Mouse (Mus musculus): Measurements from ENCODE around the gene Shc2.

Gene Shc2

DNA sequence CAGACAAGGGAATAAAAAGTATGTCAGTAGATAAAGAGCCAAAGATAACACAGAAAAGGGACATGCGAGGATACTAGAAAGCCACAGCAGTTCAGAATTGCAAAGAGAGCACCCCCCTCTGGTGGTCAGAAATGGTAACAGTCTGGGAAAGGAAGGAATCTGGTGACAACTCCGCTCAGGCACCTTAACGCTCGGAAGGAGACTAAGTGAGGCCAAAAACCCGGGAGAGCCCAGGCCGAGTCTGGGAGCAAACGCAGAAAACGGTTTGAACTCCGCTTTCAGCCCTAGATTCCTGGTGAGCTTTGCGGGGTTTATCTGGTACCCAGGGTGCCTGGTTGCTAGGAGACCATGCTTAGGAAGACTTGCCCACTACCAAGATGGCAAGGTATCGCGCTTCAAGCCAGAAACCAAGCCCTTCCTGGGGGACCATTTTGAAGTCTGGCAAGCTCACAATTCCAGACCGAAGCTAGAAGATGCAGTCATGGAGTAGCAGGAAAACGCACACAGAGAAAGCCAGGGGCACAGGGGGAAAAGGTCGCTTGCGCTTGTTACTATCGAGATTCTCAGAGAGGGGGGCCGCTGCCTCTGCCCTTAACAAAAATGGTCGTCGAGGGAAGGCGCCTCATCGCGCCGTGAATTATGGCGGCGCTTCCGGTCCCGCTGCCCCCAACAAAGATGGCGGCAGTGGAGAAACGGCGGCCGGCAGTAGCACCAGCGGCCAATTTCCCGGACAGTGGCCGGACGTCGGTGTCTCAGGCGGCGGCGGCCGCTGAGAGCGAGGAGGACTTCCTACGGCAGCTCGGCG lies 31.3 kb upstream of the Shc2 start, which contains the start of gene Tpgs1:
Gene Tpgs1, plus strand, starts transcription at position 599 of the 805 bp plus-strand sequence.
- peak; percentile 97 for DNase-seq (ENCODE audit: low spot score)

DNA sequence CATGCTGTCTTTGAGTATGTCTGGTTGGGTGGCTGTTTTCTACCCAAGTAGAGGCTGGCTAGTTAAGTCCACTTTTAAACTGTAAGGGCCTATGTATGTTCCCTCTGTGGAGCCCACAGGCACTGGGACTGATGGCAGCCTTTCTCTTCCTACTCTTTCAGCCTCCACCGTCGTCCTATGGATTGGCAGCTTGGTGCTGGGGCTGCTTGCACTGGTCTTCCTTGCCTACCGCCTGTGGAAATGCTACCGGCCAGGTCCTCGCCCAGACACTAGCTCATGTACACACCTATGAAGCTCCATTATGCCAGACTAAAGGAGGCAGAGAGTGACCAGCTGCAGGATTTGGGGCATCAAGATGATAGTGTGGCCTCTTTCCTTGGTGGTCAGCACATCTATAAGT lies 30.4 kb upstream of the Shc2 start:
- no peak for DNase-seq (ENCODE audit: low spot score)

DNA sequence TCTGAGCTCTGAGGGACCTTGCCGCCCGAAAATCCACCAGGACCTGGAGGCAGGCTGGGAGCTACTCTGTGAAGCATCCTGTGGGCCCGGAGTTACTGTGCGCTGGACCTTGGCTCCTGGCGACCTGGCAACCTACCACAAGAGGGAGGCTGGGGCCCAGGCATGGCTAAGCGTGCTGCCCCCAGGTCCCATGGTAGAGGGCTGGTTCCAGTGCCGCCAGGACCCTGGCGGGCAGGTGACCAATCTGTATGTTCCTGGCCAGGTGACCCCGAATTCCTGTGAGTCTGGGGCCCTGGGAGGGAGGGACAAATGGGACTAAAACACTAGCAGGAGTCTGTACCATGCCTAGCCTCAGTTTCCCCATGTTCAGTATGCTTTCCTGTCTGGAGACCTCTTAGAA lies 28.8 kb upstream of the Shc2 start:
- DNase-seq (ENCODE audit: low spot score) = no peak

DNA sequence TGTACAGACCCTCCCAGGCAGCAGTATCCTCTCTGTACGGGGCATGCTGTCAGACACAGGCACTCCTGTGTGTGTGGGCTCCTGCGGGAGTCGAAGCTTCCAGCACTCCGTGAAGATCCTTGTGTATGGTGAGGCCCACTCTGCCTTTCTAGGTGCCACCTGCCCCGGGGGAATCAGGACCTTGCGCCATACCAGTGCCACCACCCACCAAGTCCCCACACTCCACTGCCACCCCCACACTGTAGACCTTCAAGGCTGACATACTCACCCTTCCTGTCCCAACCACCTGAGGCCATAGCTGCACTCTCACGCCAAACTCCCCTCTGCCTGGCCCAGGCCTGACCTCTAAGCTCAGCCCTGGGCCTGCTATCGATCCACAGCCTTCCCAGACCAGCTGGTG lies 27.3 kb upstream of the Shc2 start:
- DNase-seq (ENCODE audit: low spot score) = no peak

DNA sequence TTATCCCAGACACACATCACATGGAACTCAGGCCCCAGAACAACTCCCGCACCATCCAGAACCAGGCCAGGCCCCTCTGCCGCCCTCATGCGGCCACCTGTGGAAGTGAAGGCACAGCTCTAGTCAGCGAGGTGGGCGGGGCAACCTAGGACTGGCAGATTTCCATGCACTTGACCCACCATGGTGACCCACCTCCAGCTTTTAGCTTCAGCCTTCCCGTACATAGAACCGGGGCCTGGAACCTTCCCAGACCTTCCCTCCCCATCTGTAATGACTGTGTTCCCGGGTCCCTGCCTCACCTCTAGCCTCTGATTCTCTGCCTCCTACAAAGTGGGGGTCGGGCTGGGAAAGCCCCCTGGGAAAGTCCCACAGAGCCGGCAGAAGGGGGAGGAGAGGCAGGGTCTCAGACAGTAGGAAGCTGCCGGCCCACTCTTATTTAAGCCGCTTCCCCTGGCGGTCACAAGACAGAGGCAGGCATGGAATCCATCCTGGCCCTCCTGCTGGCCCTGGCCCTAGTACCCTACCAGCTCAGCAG lies 26.5 kb upstream of the Shc2 start, which contains the start of gene Madcam1:
Gene Madcam1, plus strand, starts transcription at position 429 of the 535 bp plus-strand sequence.
- no peak for DNase-seq (ENCODE audit: low spot score)

DNA sequence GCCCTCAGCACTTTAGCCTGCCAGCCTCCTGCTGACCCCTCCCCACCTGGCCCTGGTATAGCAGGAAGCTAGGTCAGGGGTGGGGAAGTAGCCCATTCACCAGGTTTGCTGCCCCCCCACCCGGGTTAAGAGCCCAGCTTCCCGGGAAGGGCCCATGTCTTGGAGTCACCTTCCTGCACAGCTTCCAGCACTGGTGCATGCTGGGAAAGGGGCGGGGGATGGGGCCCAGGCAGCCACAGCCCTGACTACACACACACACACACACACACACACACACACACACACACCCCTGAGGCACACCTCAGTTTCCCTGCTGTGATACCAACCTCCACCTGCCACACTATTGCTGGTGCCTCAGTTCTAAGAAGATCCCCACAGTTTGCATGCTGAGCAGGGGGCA lies 24.1 kb upstream of the Shc2 start:
- no peak for DNase-seq (ENCODE audit: low spot score)

DNA sequence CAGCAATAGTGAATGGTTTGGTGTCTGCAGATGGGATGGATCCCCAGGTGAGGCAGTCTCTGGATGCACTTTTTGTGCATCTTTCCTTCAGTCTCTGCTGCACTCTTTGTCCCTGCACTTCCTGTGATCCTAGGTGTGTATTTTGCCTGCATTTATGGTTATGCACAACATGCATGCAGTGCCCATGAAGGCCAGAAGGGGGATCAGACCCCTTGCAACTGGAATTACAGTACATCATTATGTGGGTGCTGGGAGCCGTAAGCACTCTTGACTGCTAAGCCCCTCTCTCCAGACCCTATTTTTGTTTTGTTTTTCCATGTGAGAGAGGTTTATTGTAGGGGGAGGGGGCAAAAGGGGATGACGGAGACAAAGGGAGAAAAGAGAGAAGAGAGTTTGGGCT lies 22.6 kb upstream of the Shc2 start:
- no peak for DNase-seq (ENCODE audit: low spot score)

DNA sequence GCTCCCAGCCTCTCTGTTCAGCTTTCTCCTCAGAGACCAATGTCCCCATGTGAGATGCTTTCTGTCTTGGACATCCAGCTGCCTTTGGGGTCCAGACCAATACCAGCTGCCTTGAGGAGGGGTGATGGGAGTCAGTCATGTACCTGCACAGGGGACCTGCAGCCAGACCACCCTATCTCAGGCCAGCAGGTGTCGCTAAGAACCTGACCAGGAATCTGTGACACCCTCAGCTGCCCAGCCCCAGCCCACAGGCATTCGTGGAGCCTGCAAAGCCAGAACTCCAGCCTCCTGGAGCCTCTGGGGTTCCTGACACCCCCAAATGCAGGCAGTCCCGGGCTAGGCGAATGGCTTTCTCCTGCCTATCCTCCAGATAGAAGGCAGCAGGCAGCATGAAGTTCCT lies 21.1 kb upstream of the Shc2 start:
- no peak for DNase-seq (ENCODE audit: low spot score)

DNA sequence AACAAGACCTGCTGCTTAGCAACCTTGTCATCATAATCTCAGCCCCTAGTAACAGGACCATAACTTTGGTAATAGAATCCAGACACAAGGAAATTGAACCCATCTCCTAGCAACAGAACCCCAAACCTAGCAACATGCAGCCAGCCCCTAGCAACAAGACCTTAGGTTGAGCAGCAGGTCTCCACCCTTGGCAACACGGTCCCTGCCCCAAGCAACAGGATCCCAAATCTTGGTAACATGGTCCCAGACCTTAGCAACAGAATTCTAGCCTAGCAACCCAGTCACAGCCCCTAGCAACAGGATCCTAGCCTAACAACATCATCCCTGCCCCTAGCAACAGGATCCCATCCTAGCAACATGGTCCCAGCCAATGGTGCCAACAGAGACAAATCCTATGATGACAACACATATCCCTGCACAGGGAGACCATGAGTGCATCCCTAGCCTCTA lies 17.3 kb upstream of the Shc2 start:
- DNase-seq (ENCODE audit: low spot score) = peak; percentile 49

DNA sequence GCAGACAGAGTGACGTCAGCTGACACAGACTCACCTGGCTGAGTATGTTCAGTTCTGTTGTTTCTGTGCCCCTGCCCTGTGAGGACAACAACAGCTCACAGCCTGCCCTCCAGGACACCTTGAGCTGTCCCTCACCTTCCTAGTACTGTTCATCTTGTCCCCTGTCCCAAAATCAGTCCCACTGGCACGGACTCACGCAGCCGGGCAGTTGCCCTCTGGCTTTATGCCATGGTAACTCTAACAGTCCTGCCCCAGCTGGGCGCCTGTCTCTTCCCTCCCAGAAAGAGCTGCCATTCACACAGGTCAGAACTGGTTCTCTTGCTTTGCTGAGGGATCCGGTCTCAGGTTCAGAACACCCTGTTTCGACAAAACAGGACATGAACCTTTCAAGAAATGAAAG lies 15.1 kb upstream of the Shc2 start:
- no peak for DNase-seq (ENCODE audit: low spot score)

DNA sequence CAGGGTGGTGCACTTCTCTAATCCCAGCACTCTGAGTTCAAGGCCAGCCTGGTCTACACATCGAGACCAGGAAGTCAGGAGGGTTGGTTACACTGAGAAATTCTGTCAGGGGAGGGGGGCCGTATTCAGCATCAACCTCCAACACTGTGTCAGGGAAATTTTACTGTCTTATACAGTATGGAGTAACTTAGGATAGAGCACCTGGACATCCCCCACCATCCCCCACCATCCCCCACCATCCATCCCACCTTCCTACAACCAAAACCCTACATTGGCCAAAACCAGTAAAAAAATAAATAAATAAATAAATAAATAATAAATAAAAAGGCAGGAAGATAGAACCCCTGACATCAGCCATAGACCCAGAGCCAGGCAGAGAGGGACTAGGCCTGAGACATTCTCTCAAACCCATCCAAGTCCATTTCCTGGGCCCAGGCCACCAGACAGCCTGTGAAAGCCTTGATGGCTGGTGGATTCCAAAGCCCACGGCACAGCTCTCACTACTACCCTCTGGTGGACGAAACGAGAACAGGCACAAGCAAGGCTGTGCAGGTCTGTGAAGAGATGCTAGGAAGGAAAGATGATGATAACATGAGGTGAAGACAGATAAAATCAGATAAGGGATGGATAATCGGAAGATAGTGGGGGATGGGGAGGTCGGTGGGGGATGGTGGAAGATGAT lies 11.5 kb upstream of the Shc2 start:
- DNase-seq (ENCODE audit: low spot score) = peak; percentile 74

DNA sequence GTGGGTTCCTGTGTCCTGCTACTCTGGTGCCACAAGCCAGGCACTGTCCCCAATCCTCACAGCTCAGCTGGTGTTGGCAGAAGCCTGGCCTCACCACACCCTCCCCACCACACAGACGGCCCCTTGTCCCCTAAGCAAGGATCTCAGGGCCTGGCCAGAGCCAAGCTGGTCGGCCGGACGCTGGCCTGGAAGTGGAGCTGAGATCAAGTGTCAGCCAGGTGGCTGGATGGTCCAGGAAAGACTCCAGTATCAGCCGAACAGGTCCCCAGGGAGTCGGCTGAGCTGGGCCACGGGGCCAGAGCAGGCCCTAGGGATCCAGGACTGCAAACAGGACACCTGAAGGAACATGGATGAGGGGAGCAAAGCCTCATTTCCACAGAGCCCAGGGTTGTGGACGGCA lies 8.0 kb upstream of the Shc2 start, which contains the start of gene Odf3l2:
Gene Odf3l2, minus strand, starts transcription at position 28 of the 400 bp plus-strand sequence.
- no peak for DNase-seq (ENCODE audit: low spot score)

DNA sequence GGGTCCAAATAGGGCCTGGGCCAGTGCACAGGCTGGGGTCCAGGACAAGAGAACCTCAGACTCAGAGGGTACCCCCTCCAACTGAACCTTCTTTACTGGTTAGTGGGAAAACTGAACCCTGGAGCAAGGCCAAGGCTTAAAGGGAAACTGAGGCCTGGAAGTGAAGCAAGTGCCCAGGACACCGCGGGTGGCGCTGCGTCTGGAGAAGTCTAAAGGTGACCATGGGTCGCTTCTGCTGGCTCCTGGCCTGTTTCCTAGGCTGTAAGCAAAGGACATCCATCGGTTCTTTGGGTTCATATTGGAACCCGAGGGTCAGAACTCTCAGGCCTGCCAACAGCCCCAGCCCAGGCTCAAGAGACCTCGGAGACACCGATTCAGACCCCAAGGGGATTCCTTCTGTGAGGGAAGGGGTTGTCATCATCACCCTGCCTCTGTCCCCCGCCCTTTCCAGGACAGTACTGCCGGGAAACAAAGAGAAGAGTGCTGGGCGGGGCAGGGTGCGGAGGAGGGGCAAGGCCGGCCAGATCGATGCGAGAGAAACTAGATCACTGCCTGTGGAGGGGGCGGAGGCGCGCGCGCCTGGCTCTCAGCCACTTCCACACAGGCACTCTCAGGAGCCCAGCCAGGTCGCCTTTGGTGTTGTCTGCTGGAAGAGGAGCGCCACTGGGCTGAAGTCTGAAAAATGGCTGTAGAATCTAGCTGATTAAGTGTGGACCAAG lies 927 bp upstream of the Shc2 start:
- no peak for DNase-seq (ENCODE audit: low spot score)

DNA sequence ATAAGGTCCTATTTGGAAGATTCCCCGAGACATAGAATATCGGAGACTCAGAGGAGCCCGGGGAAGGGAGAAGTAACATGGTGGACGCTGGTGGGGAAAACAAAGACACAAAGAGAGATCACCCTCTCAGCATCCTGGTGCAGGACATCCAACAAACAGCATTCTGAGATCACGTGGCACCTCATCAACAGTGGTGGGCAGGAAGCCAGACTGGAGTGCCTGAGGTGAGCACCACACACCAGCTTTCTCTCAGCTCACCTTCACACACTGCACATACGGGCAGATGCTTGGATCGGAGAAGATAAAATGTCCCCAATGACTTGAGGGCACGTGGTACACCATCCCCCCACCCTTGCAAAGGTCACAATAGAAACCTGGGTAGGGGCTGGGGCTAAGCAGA lies 1.4 kb downstream of the Shc2 start:
- DNase-seq (ENCODE audit: low spot score) = no peak

DNA sequence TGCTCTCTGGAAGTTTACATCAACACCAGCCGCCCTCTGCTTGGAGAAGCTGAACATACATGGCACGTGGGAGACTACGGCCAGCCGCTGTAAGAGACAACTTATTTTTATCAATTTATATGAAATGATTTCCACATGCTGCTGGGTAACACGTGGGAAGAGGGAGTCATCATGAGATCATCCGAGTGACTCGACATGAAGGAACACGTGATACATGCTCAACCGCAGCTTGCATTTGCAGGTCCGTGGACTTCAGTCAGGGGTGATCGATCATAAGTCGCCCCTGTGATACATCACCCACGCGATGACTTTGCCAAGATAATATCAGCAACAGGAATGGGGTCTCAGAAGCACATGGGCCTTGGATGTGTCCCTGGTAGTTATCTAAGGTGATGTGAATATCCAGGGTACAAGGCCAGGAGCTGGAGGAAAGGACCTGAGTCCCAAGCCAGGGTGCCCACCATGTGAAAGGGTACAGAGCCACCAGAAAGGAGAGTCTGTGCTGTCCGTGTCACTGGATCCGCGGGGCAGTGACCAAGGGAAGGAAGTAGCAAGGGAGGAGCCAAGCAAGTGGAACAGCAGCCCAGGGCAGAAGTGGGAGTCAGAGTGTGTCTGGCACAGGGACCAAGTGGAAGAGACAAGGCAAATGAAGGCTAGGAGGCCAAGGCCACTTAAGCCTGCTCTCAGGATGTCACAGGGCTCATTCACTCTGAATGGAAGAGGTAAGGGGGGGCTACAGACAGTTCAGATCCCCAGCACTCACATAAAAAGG lies 4.5 kb downstream of the Shc2 start:
- no peak for DNase-seq (ENCODE audit: low spot score)

DNA sequence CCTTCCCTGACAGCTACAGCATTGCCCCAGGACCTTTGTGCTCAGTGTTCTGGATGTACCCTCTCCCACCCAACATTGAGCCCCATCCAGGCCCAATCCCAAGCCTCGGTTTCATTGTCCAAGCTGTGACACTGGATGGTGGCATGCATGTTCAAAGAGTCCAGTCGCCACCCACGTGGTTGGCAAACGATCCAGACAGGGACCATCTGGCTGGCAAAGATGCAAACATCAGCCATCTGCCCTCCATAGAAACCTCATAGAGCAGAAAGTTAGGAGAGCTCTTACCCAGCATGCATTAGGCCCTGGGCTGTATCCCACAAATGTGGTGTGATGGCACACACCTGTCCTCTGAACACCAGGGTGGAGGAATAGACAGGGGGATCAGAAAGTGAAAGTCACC lies 6.3 kb downstream of the Shc2 start:
- peak; percentile 74 for DNase-seq (ENCODE audit: low spot score)

DNA sequence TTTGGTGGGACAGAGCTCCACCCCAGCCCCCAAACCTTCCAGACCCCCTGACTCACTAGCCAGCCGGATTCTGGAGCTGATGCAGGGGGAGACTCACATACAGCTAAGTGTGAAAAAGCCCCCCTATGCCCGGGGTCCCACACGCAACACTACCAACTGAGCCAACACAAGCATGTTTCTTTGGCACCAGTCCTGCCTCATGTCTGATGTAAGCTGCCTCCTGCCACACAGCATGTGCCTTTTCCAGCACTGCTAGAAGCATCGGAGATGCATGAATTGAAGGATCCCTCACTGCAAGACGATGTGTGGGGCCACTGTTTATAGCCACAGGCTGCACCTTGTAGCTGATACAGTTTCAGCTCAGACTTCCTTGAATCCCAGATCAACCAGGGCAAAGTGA lies 9.3 kb downstream of the Shc2 start:
- DNase-seq (ENCODE audit: low spot score) = no peak

DNA sequence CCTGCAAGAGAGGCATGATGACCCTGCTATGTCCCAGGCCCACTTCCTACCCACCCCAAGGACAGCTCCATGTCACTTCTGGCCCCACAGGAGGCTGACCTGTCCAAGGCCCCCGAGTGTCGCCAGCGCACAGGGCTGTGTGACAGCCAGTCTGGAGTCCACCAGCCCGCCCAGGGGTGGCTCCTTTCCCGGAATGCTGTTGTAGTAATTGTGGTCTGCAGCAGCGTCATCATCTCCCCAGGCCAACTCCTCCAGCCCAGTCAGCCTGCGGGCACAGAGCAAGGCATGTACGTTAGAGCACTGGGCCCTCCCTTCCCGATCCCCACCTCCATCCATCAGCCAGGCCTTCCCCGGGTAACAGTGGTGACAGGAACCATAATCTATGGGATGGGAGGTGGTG lies 11.6 kb downstream of the Shc2 start:
- no peak for DNase-seq (ENCODE audit: low spot score)

DNA sequence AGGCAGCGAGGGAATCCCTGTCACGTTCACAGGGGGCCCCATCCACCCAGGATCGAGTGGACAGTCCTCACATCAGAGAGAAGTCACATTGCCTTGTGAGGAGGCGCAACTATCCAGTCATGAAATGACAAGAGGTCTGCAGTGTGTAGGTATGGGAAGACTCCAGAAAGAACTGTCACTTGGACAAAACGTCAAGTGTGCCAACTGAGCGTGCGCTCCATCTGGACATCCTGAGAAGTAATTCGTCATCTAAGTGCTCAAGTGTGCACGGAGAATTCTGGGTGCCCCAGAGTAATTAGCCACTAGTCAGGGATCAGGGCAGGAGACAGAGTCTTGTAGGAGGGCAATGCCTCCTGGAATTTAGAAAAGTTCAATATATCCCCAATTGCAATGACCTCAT lies 12.3 kb downstream of the Shc2 start:
- DNase-seq (ENCODE audit: low spot score) = no peak

DNA sequence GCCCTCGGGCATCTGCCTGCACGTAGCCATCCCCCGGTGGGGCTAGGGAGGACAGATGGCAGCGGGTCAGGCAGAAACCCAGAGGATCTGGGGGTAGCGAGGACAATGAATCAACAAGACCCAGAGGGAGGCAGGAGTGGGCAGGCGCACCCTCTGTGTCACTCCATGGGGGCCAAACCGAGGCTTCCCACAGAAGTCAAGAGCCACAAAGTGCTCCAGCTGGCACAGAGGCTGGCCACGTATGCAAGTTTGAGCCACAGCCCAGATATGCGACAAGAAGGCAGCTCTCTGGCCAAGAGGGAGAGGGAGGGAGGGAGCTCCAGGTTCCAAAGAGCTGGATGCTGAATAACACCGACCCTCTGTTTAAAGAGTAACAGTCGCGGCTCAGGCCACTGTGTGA lies 13.8 kb downstream of the Shc2 start:
- no peak for DNase-seq (ENCODE audit: low spot score)

DNA sequence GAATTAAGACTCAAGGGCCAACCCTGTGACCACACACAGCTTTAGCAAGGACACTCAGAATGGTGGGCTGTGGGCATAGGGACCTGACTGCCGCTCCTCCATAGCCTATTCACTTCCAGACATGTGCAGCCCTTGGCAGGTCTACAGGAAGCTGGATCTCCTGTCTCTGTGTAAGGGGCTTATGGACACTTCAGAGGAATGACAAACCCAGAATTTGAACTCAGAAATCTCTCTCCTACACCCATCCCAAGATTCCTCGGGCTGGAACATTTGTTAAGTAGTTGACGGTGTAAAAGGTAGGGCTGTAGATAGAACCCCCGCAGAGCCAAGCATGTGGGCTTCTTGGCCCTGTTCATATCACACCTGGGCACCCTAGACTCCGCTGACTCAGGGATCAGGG lies 21.3 kb downstream of the Shc2 start:
- no peak for DNase-seq (ENCODE audit: low spot score)

DNA sequence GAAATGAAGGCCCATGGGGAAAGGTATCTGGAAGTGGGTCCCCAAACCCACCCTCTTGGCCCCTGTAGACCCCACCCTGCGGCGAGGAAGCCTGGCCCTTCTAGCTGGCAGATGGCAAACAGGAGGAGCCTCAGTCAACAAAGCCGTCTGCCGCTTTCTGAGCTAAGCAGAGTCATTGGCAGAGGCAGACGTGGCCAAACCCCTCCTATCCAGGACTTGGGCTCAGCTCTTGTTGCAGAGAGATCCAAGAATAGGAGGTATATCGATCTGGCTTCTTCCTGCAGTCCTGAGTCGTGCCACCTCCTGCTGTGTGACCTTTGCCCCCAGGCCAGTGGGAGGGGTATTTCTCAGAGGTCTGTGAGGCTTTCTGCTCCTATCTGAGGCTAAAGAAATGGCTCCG lies 21.9 kb downstream of the Shc2 start:
- no peak for DNase-seq (ENCODE audit: low spot score)
